Mouse (Mus musculus) myocyte (in vitro differentiated cells): ENCODE measurements at regions not wholly inside any gene's neighbourhood (a gene's known extent, or its start where the extent isn't known, plus 50 kb on each side); places are given as distances from the start of the nearest gene placed in this dataset.

ENCODE experiments used
- H3K27me3 ChIP-seq: one replicate; pipeline ENCODE4 v1.6.1; 2011; ENCODE audit not compliant: control insufficient read depth, insufficient read depth, insufficient read length
- H3K36me3 ChIP-seq: one replicate; pipeline ENCODE4 v1.6.1; 2011; ENCODE audit not compliant: control insufficient read depth, insufficient read depth
- H3K4me2 ChIP-seq: one replicate; pipeline ENCODE4 v1.6.1; 2011; ENCODE audit warnings: low read depth, control low read depth
- H3K4me3 ChIP-seq: one replicate; pipeline ENCODE4 v1.5.1; 2011; ENCODE audit warnings: mild to moderate bottlenecking, control low read depth, moderate library complexity
- H3K79me2 ChIP-seq: one replicate; pipeline ENCODE4 v1.6.1; 2011; ENCODE audit not compliant: control insufficient read depth, insufficient read depth
- H3ac ChIP-seq: one replicate; pipeline ENCODE4 v1.6.1; 2011; ENCODE audit not compliant: control insufficient read depth, insufficient read length
- CEBPB ChIP-seq: IDR thresholded peaks from 2 replicates; pipeline ENCODE4 v1.6.1; 2011; ENCODE audit warnings: mild to moderate bottlenecking, moderate library complexity; ENCODE audit not compliant: poor library complexity, insufficient read depth, severe bottlenecking
- E2F4 ChIP-seq: IDR thresholded peaks from one replicate; pipeline ENCODE4 v1.6.1; 2011; ENCODE audit warnings: mild to moderate bottlenecking, control low read depth, moderate library complexity; ENCODE audit not compliant: insufficient read depth
- MAX ChIP-seq: IDR thresholded peaks from one replicate; pipeline ENCODE4 v1.6.1; 2011; ENCODE audit warnings: low read depth, mild to moderate bottlenecking, control low read depth
- MYOD1 ChIP-seq, 3 experiments: IDR thresholded peaks; one replicate each; pipeline ENCODE4 v1.6.1; 2011; ENCODE audit warnings: control low read depth in 2 of 3, low read depth in 2 of 3, mild to moderate bottlenecking in 2 of 3, moderate library complexity in 1 of 3; ENCODE audit not compliant: insufficient read length in 2 of 3, control insufficient read depth in 1 of 3
- MYOG ChIP-seq, 3 experiments: IDR thresholded peaks; one replicate each; pipeline ENCODE4 v1.6.1; 2011; ENCODE audit warnings: control low read depth in 2 of 3, low read depth in 2 of 3, mild to moderate bottlenecking in 2 of 3; ENCODE audit not compliant: insufficient read length in 2 of 3, control insufficient read depth in 1 of 3, insufficient read depth in 1 of 3
- POLR2A ChIP-seq: IDR thresholded peaks from one replicate; pipeline ENCODE4 v1.6.1; 2011; ENCODE audit warnings: low read depth, mild to moderate bottlenecking, control low read depth, moderate library complexity; ENCODE audit not compliant: insufficient read length
- POLR2AphosphoS2 ChIP-seq: IDR thresholded peaks from one replicate; pipeline ENCODE4 v1.6.1; 2011; ENCODE audit warnings: low read depth, control low read depth; ENCODE audit not compliant: insufficient read length
- REST ChIP-seq: IDR thresholded peaks from one replicate; pipeline ENCODE4 v1.6.1; 2011; ENCODE audit warnings: mild to moderate bottlenecking, control low read depth, moderate library complexity; ENCODE audit not compliant: insufficient read depth, insufficient read length
- SRF ChIP-seq: IDR thresholded peaks from one replicate; pipeline ENCODE4 v1.6.1; 2011; ENCODE audit warnings: low read depth; ENCODE audit not compliant: control insufficient read depth, insufficient read length
- TCF12 ChIP-seq: IDR thresholded peaks from one replicate; pipeline ENCODE4 v1.6.1; 2011; ENCODE audit warnings: mild to moderate bottlenecking, control low read depth; ENCODE audit not compliant: poor library complexity, insufficient read depth, severe bottlenecking
- TCF3 ChIP-seq: IDR thresholded peaks from one replicate; pipeline ENCODE4 v1.6.1; 2011; ENCODE audit warnings: low read depth, control low read depth; ENCODE audit not compliant: insufficient read length
- USF1 ChIP-seq: IDR thresholded peaks from one replicate; pipeline ENCODE4 v1.6.1; 2011; ENCODE audit warnings: low read depth, mild to moderate bottlenecking, control low read depth, moderate library complexity

- H3K4me2 ChIP-seq, result no peak overlapping the region
- H3K36me3 ChIP-seq, result no peaks in the 10 kb centered on the region
- H3K79me2 ChIP-seq, result no peaks in the 10 kb centered on the region
- peaks cover 5% of the 10 kb centered on the region for H3K27me3 ChIP-seq
- TF ChIP-seq TCF3 (no peak), SRF (no peak), MAX (no peak), POLR2AphosphoS2 (no peak), MYOD1 (IDR thresholded peaks at IDR 0.05; ENCODE audit: control insufficient read depth in 1 of 3, insufficient read length in 2 of 3, low read depth in 2 of 3) (no peak), TCF12 (no peak), REST (no peak), E2F4 (no peak)
- H3K4me3 ChIP-seq, result no peak overlapping the region
- H3ac ChIP-seq, result no peak overlapping the region
Measured at GRCm38 (mm10) chr6:4397695-4398598, 106.7 kb upstream of the Col1a2 start.

- Histone ChIP-seq H3ac (no peak overlapping the region), H3K79me2 (no peaks in the 10 kb centered on the region), H3K27me3 (peaks cover 5% of the 10 kb centered on the region), H3K36me3 (no peaks in the 10 kb centered on the region), H3K4me2 (no peak overlapping the region), H3K4me3 (no peak overlapping the region)
- no peak for TF ChIP-seq CEBPB
- no peak for TF ChIP-seq SRF
- no peak for TF ChIP-seq POLR2AphosphoS2
- no peak for TF ChIP-seq E2F4
- TF ChIP-seq MAX, result no peak
- no peak for TF ChIP-seq REST
- no peak for TF ChIP-seq MYOD1 (IDR thresholded peaks at IDR 0.05; ENCODE audit: control insufficient read depth in 1 of 3, insufficient read length in 2 of 3, low read depth in 2 of 3)
- no peak for TF ChIP-seq MYOG (IDR thresholded peaks at IDR 0.05; ENCODE audit: control insufficient read depth in 1 of 3, insufficient read depth in 1 of 3, insufficient read length in 2 of 3, low read depth in 2 of 3)
- TF ChIP-seq TCF12, result no peak
- no peak for TF ChIP-seq POLR2A
- no peak for TF ChIP-seq TCF3
- TF ChIP-seq USF1, result no peak
Measured at GRCm38 (mm10) chr6:4398599-4398980, 106.0 kb upstream of the Col1a2 start.

DNA sequence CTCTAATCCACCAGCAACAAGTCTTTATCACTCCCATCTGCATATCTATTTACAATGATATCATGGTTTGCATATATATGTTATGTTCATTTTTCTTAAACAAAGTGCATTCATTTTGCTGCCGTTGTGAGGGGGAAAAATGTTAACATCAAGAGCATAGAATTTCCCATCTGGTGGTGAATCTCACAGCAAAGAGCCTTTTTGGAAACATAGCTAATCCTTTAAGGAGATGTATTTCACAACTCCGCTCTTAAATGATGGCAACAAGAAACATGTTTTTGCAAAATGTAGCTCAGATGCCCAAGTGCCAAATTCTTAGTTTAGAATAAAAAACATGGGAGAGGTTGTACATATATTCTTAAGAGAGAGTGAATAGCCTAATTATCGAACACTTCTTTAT lies 99.3 kb upstream of the Col1a2 start:
- H3K4me3 ChIP-seq, result no peak overlapping the region
- no peaks in the 10 kb centered on the region for H3K27me3 ChIP-seq
- H3K79me2 ChIP-seq, result no peaks in the 10 kb centered on the region
- TF ChIP-seq CEBPB (no peak), TCF12 (no peak), E2F4 (no peak), SRF (no peak), TCF3 (no peak)
- H3K36me3 ChIP-seq, result no peaks in the 10 kb centered on the region
- H3ac ChIP-seq, result no peak overlapping the region
- no peak overlapping the region for H3K4me2 ChIP-seq

- Histone ChIP-seq H3K4me2 (no peak overlapping the region), H3K79me2 (no peaks in the 10 kb centered on the region), H3K36me3 (no peaks in the 10 kb centered on the region), H3K4me3 (no peak overlapping the region), H3ac (no peak overlapping the region), H3K27me3 (no peaks in the 10 kb centered on the region)
- TF ChIP-seq TCF3 (no peak), POLR2A (no peak), MYOG (IDR thresholded peaks at IDR 0.05; ENCODE audit: control insufficient read depth in 1 of 3, insufficient read depth in 1 of 3, insufficient read length in 2 of 3, low read depth in 2 of 3) (no peak), MYOD1 (IDR thresholded peaks at IDR 0.05; ENCODE audit: control insufficient read depth in 1 of 3, insufficient read length in 2 of 3, low read depth in 2 of 3) (no peak), MAX (no peak), REST (no peak), CEBPB (no peak), SRF (no peak), USF1 (no peak), TCF12 (no peak), E2F4 (no peak), POLR2AphosphoS2 (no peak)
Measured at GRCm38 (mm10) chr6:4407748-4408147, 96.9 kb upstream of the Col1a2 start.

DNA sequence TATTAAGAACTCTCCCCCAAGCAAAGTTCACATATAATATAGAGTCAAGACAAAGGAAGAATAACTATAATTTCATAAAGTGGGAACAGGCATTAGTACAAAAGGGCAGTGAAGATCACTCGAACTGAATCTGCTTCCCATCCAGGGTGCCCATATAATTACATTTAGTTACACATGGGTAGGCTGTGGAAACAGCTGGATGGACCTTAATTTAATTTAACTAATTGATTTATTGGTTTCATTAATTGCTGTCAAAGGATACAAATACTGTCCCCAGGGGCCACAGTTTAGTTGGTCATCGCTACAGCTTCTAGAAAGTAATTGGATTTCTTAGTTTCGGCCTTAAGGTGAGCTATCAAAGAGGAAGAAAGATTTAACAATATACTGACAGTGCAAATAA lies 91.4 kb upstream of the Col1a2 start:
- no peak overlapping the region for H3K4me3 ChIP-seq
- no peaks in the 10 kb centered on the region for H3K79me2 ChIP-seq
- H3K36me3 ChIP-seq, result no peaks in the 10 kb centered on the region
- TF ChIP-seq USF1, result no peak
- TF ChIP-seq POLR2A, result no peak
- no peak for TF ChIP-seq MAX
- TF ChIP-seq CEBPB, result no peak
- no peak for TF ChIP-seq TCF3
- no peak for TF ChIP-seq E2F4
- no peak for TF ChIP-seq MYOD1 (IDR thresholded peaks at IDR 0.05; ENCODE audit: control insufficient read depth in 1 of 3, insufficient read length in 2 of 3, low read depth in 2 of 3)
- no peak overlapping the region for H3ac ChIP-seq
- no peaks in the 10 kb centered on the region for H3K27me3 ChIP-seq
- no peak overlapping the region for H3K4me2 ChIP-seq
